Mouse (Mus musculus) right cerebral cortex, postnatal 36 days (tissue): Measurements from ENCODE around the gene Stat5b.

ENCODE experiments used
- DNase-seq, 2 experiments: peaks; one replicate each; pipeline ENCODE4 v3.0.0; 2022; ENCODE audit warnings: low spot score in 2 of 2, mixed read lengths in 1 of 2

Stat5b gene

GRCm38 (mm10) chr11:100769980-100770379 lies 80.5 kb downstream of the Stat5b start:
- no peak for DNase-seq

GRCm38 (mm10) chr11:100767871-100768270 lies 82.7 kb downstream of the Stat5b start:
- no peak for DNase-seq

- DNase-seq: no peak
These were observed 83.8 kb downstream of the Stat5b start for GRCm38 (mm10) chr11:100766726-100767125.

GRCm38 (mm10) chr11:100762831-100763230 lies 87.7 kb downstream of the Stat5b start, which contains the start of gene Hcrt:
TSS of gene Hcrt (minus strand) at chr11:100762931.
- no peak for DNase-seq

- DNase-seq: peak; percentile 75 to 77
These were observed 88.9 kb downstream of the Stat5b start for GRCm38 (mm10) chr11:100761547-100762045.

GRCm38 (mm10) chr11:100759611-100760233 lies 90.8 kb downstream of the Stat5b start, which contains the start of gene Kcnh4:
TSS of gene Kcnh4 (minus strand) at chr11:100759942.
- DNase-seq: peak; percentile 92 to 96

GRCm38 (mm10) chr11:100758707-100759610 lies 91.6 kb downstream of the Stat5b start:
- no peak for DNase-seq

GRCm38 (mm10) chr11:100757566-100757965 lies 93.0 kb downstream of the Stat5b start:
- DNase-seq: no peak

GRCm38 (mm10) chr11:100756476-100756875 lies 94.0 kb downstream of the Stat5b start:
- DNase-seq: no peak

GRCm38 (mm10) chr11:100754693-100755057 lies 95.8 kb downstream of the Stat5b start:
- peak in 1 of 2 experiments; percentile 62 for DNase-seq

GRCm38 (mm10) chr11:100754021-100754692 lies 96.4 kb downstream of the Stat5b start:
- peak; percentile 64 to 82 for DNase-seq

GRCm38 (mm10) chr11:100752294-100752693 lies 98.2 kb downstream of the Stat5b start:
- DNase-seq: no peak

- no peak for DNase-seq
These were observed 100.4 kb downstream of the Stat5b start for GRCm38 (mm10) chr11:100750127-100750526.

GRCm38 (mm10) chr11:100749469-100749868 lies 101.1 kb downstream of the Stat5b start:
- DNase-seq: peak in 1 of 2 experiments; percentile 65

GRCm38 (mm10) chr11:100748620-100749019 lies 101.9 kb downstream of the Stat5b start:
- peak in 1 of 2 experiments; percentile 53 for DNase-seq

GRCm38 (mm10) chr11:100747114-100747513 lies 103.4 kb downstream of the Stat5b start:
- no peak for DNase-seq

GRCm38 (mm10) chr11:100746546-100746945 lies 104.0 kb downstream of the Stat5b start:
- DNase-seq: no peak

GRCm38 (mm10) chr11:100745085-100745484 lies 105.4 kb downstream of the Stat5b start:
- DNase-seq: no peak

- no peak for DNase-seq
These were observed 109.2 kb downstream of the Stat5b start for GRCm38 (mm10) chr11:100741348-100741747.

GRCm38 (mm10) chr11:100738749-100739148 lies 111.8 kb downstream of the Stat5b start:
- DNase-seq: no peak

- DNase-seq: peak; percentile 98 to 99
These were observed 112.4 kb downstream of the Stat5b start, which contains the start of gene Rab5c for GRCm38 (mm10) chr11:100738066-100738604. TSS of gene Rab5c (minus strand) at chr11:100738215.
